Mouse (Mus musculus): ENCODE data around the gene Fam172a.

Gene Fam172a

DNA sequence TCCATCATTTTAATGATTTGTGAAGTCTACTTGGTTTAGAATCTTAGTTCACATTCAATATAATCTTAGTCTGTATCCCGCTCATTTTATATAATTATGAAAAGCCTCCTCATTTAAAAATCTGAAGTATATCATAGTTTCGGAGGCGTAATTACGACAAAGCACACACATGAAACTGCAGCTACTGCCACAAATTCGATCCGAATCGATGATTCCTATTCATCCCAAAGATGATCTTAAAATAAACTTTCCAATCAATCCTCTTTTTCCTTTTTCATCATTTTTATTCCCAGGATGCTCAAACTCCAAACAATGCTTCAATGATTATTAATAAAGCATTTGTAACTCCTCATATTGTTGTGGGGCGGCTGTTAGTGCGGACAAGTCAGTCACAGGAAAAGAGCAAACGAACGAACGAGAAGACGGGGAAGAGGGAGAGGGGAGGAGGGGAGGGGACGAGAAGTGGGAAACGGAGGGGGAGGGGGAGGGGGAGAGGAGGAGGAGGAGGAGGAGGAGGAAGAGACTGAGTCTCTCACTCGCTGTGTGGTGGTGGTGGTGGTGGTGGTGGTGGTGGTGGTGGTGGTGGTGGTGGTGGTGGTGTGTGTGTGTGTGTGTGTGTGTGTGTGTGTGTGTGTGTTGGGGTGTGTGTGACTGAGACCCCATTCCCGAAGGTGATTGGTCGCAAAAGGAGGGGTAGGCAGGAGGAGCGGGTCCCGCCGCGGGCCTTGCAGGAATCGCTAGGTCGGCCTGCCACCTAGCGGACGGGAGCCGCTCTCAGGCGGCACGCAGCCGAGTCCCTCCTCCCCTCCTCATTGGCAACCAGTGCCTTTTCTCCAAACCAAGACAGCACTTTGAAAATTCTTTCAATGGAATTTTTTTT is 499.4 kb downstream of the Fam172a start:
- DNase-seq: peak; percentile 86 to 91

- no peak for DNase-seq
Measured at GRCm38 (mm10) chr13:78201871-78202565, 500.2 kb downstream of the Fam172a start.

GRCm38 (mm10) chr13:78202574-78203347 is 500.9 kb downstream of the Fam172a start:
- DNase-seq: peak in 1 of 2 experiments; percentile 28

GRCm38 (mm10) chr13:78203348-78204061 is 501.7 kb downstream of the Fam172a start:
- DNase-seq: peak; percentile 49 to 58

- DNase-seq: no peak
Measured at GRCm38 (mm10) chr13:78205426-78205825, 503.6 kb downstream of the Fam172a start.

DNA sequence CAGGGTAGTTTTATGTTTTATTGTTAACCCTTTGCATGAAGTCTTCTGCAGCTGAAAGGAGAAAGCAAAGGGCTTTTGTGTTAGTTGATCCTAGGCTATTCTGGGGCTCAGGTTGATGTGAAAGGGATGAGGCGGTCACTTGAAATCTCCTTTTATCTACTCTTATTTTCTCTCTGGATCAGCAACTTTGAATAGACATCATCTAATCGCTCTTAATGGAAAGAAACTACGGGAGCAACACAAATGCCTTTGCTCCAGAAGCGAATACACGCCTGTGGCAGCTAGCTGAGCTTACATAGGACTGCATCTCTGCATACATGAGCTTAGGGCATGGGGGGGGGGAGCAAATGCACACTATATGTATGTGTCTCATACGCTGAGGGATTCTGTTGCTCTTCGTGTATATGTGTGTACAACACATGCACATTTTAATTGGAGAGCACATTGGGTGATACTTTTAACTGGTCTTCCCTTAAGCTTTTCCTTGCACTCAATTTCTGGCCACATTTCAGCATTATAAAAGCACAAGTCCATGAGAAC is 505.1 kb downstream of the Fam172a start:
- DNase-seq: no peak

- no peak for DNase-seq
Measured at GRCm38 (mm10) chr13:78207796-78208645, 506.2 kb downstream of the Fam172a start.

DNA sequence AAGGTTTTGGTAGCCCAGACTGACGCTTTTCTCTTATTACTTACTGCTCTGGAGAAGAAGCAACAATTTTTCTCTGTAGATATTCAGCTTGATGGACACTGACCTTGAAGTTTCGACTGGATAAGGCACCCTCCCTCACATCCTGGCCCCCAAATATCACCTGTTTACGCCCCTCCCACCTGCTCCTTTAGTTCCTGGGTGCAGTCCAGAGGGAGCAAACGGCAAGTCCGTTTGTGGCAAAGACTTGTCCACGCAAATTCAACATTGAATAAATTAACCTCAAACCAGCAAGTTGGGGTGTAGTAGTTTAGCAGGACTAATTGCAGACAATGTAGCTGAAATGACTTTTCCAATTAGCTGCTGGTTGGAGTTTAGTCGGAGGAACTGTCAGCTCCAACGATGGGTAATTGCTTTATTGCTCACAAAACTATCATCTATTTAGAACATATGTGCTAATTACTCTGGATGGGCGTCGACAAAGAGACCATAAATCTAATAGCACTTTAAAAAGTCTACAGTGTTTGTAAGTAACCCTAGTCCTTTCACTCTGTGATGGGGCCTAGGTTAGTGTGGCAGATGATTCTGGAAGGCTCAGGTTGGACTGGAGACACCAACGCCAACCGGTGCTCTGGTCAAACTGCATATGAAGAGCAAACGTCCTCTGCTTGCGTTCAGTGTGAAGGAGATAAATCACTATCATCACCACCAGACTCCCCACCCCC is 507.0 kb downstream of the Fam172a start:
- no peak for DNase-seq

DNA sequence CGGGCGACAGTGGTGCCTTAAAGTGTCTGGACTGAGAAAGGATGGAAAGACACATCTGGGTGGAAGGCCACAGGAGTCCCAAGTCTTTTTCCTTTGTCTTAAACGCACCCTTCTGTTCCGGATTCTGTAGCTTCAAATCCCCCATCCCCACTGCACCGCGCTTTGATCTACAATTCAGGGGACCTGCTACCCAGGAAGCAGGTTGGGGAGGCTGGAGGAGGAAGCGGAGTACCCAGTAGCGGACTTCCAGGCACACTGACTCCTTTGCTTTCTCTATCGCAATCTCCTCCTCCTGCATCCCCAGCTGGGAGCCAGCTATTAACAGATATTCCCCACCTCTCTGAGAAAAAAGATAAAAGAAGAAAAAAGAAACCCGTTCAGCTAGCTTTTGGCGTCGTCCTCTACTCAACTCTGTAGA is 507.8 kb downstream of the Fam172a start:
- no peak for DNase-seq

GRCm38 (mm10) chr13:78210029-78210747 is 508.4 kb downstream of the Fam172a start:
- peak; percentile 27 to 42 for DNase-seq

GRCm38 (mm10) chr13:78210748-78211089 is 508.9 kb downstream of the Fam172a start:
- no peak for DNase-seq

DNA sequence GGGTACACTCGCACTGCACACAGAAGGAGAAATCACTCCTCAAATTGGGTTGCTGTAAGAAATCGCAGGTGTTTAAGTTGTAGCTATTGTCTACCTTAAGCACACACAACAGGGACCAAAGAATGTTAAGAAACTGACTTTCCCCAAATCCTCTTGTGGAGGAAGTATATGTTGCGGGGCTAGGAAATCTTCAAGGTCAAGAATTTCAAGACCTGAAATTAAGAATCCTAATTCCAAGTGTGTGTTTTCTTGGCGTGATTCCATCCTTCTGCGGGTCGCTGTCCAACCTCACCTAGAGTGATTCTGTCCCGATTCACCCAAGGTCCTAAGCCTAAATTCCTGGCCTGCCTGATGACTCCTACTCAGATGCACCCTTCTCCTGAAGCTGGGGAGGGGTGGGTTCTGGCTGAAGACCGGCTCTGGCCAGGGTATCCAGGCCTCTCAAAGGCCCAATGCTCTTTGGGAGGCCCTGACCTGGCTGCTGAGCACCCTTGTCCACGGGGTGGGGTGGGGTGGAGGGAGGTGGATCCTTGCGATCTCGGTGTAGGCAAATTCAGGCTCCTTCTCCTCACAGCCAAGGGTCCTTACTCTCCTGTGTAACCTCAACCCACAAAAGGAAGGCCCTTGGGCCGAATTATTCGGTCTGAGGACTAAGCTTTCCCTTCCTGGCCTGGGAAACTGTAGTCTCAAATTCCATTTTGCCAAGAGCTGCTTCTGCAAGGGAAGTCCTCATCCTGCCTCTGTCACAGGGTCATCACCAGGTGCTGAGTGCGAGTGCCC is 509.6 kb downstream of the Fam172a start:
- no peak for DNase-seq

DNA sequence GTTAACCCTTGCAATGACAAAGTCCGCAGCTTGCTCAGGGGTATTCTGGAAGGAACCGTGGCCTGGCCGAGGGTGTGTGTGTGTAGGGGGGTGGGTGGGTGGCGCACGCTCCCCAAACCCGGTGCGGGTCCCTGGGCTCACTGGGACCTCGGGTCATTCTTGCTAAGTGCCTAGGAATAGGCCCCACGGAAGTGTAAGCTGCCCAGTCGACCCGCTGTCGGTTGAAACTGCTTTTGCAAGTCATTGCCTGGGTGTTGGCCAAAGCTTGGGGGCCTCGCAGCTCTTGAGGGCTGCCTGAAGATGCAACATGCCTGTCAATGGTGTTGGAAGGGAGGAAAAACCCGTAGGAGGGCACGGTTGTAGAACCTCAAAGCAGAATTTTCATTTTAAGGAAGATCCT is 510.3 kb downstream of the Fam172a start:
- no peak for DNase-seq

- DNase-seq: no peak
Measured at GRCm38 (mm10) chr13:78213155-78213554, 511.3 kb downstream of the Fam172a start.

DNA sequence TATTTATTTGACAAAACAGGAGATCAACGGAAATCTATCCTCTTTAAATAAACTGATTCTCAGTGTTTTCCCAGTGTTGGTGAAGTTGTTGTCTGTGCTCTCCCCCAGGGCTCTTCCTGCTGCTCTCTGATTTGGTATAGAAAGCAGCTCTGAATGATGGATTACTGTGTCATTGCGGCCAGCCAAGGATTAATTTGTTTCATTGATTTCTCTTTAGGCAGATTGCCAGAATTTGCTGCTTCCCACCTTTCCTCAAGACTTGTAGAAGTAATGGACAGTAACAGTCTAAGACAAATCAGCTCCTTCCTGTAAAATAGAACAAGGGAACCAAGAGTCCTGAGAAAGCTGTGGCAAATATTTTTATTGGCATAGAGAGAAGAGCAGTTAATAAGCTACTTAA is 513.4 kb downstream of the Fam172a start:
- no peak for DNase-seq

Data from lung, postnatal 4 days (tissue).